Mouse (Mus musculus): ENCODE measurements around the gene C1qtnf5.

- no peak for TF ChIP-seq POLR2A (IDR thresholded peaks at IDR 0.05; ENCODE audit: extremely low read depth, insufficient read depth, low read length)
- no peak for TF ChIP-seq CTCF (IDR thresholded peaks at IDR 0.05; ENCODE audit: extremely low read depth, insufficient read depth, low read length)
Observed at GRCm38 (mm10) chr9:44065177-44065576, 41.9 kb upstream of the C1qtnf5 start.

All from cortical plate, adult 2 months (tissue).